Mouse (Mus musculus): ENCODE results near the gene Tpo. TPM values are rescaled to one million over a fixed set of nuclear protein-coding genes. Genes with fewer than 3 reads are reported as not detected.

Gene Tpo
- total RNA-seq (2021) = not detected
- long read RNA-seq, experiment 1 = 0 reads
- long read RNA-seq, experiment 2 = 0 reads

- DNase-seq = no peak
- intact Hi-C loops (cut with DNase I) = loop anchor here (5.0 kb wide), 1 partner anchor 65 kb away; no protein-coding TSS in a partner anchor
Observed at GRCm38 (mm10) chr12:30132524-30132923, at the start of gene Tpo. Tpo (minus strand) TSS chr12:30132624.

- intact Hi-C loops (cut with DNase I) = no loop called here
Observed at GRCm38 (mm10) chr12:30181721-30182120, 49.3 kb upstream of the Tpo start.

GRCm38 (mm10) chr12:30179623-30180022 lies 47.2 kb upstream of the Tpo start:
- intact Hi-C loops (cut with DNase I) = no loop called here
- DNase-seq = no peak

More at GRCm38 (mm10) chr12:30181721-30182120, 49.3 kb upstream of the Tpo start:
- DNase-seq = no peak

- DNase-seq = no peak
- intact Hi-C loops (cut with DNase I) = no loop called here
Observed at GRCm38 (mm10) chr12:30177966-30178365, 45.5 kb upstream of the Tpo start.

GRCm38 (mm10) chr12:30177529-30177928 lies 45.1 kb upstream of the Tpo start:
- intact Hi-C loops (cut with DNase I) = no loop called here
- DNase-seq = no peak

- intact Hi-C loops (cut with DNase I) = no loop called here
- peak in 1 of 2 experiments; percentile 38 for DNase-seq
Observed at GRCm38 (mm10) chr12:30168491-30168890, 36.1 kb upstream of the Tpo start.

- intact Hi-C loops (cut with DNase I) = no loop called here
- no peak for DNase-seq
Observed at GRCm38 (mm10) chr12:30164538-30164937, 32.1 kb upstream of the Tpo start.

GRCm38 (mm10) chr12:30164005-30164404 lies 31.6 kb upstream of the Tpo start:
- intact Hi-C loops (cut with DNase I) = no loop called here

GRCm38 (mm10) chr12:30161731-30162406 lies 29.4 kb upstream of the Tpo start:
- no peak for DNase-seq
- intact Hi-C loops (cut with DNase I) = no loop called here

More at GRCm38 (mm10) chr12:30164005-30164404, 31.6 kb upstream of the Tpo start:
- no peak for DNase-seq

- intact Hi-C loops (cut with DNase I) = no loop called here
- peak; percentile 29 to 53 for DNase-seq
Observed at GRCm38 (mm10) chr12:30160475-30160874, 28.1 kb upstream of the Tpo start.

GRCm38 (mm10) chr12:30159788-30160187 lies 27.4 kb upstream of the Tpo start:
- intact Hi-C loops (cut with DNase I) = no loop called here
- DNase-seq = no peak

GRCm38 (mm10) chr12:30154079-30154673 lies 21.8 kb upstream of the Tpo start:
- intact Hi-C loops (cut with DNase I) = loop anchor here (1.0 kb wide), 1 partner anchor 8 kb away; no protein-coding TSS in a partner anchor
- DNase-seq = no peak

- intact Hi-C loops (cut with DNase I) = no loop called here
- DNase-seq = peak; percentile 25 to 57
Observed at GRCm38 (mm10) chr12:30142085-30142484, 9.7 kb upstream of the Tpo start.

GRCm38 (mm10) chr12:30129411-30129716 lies 3.1 kb downstream of the Tpo start:
- DNase-seq = no peak
- intact Hi-C loops (cut with DNase I) = loop anchor here (2.0 to 5.0 kb wide), 3 partner anchors 79 to 448 kb away; no protein-coding TSS in a partner anchor

GRCm38 (mm10) chr12:30128561-30129410 lies 3.6 kb downstream of the Tpo start:
- intact Hi-C loops (cut with DNase I) = loop anchor here (2.0 to 5.0 kb wide), 3 partner anchors 78 to 449 kb away; no protein-coding TSS in a partner anchor
- peak; percentile 58 to 76 for DNase-seq

- intact Hi-C loops (cut with DNase I) = no loop called here
- DNase-seq = no peak
Observed at GRCm38 (mm10) chr12:30122347-30122746, 10.1 kb downstream of the Tpo start.

GRCm38 (mm10) chr12:30112271-30112670 lies 20.2 kb downstream of the Tpo start:
- intact Hi-C loops (cut with DNase I) = no loop called here
- no peak for DNase-seq

GRCm38 (mm10) chr12:30109646-30110605 lies 22.5 kb downstream of the Tpo start:
- no peak for DNase-seq
- intact Hi-C loops (cut with DNase I) = no loop called here

GRCm38 (mm10) chr12:30102891-30103565 lies 29.4 kb downstream of the Tpo start:
- intact Hi-C loops (cut with DNase I) = no loop called here
- DNase-seq = peak in 1 of 2 experiments; percentile 9

All from heart, postnatal 14 days (tissue).